Mouse (Mus musculus): ENCODE data around the gene Nkain4. TPM values are rescaled to one million over a fixed set of nuclear protein-coding genes. Genes with fewer than 3 reads are reported as not detected.

Gene Nkain4
- total RNA-seq (2021) = 10 to 100 TPM; 38.9 to 44.7 TPM
- long read RNA-seq, experiment 1, transcript Nkain4-201 (7 exons, 950 nt) = major isoform, 16 of 27 reads
- long read RNA-seq, experiment 1, transcript Nkain4-202 (6 exons, 865 nt) = minor isoform, 7 of 27 reads
- long read RNA-seq, experiment 1, partial matches to known transcripts = 1 of 27 reads
- long read RNA-seq, experiment 1, other reads (novel, unspliced or antisense) = 3 of 27 reads
- long read RNA-seq, experiment 2, transcript Nkain4-201 (7 exons, 950 nt) = major isoform, 17 of 29 reads
- long read RNA-seq, experiment 2, partial matches to known transcripts = 3 of 29 reads
- long read RNA-seq, experiment 2, other reads (novel, unspliced or antisense) = 8 of 29 reads

DNA sequence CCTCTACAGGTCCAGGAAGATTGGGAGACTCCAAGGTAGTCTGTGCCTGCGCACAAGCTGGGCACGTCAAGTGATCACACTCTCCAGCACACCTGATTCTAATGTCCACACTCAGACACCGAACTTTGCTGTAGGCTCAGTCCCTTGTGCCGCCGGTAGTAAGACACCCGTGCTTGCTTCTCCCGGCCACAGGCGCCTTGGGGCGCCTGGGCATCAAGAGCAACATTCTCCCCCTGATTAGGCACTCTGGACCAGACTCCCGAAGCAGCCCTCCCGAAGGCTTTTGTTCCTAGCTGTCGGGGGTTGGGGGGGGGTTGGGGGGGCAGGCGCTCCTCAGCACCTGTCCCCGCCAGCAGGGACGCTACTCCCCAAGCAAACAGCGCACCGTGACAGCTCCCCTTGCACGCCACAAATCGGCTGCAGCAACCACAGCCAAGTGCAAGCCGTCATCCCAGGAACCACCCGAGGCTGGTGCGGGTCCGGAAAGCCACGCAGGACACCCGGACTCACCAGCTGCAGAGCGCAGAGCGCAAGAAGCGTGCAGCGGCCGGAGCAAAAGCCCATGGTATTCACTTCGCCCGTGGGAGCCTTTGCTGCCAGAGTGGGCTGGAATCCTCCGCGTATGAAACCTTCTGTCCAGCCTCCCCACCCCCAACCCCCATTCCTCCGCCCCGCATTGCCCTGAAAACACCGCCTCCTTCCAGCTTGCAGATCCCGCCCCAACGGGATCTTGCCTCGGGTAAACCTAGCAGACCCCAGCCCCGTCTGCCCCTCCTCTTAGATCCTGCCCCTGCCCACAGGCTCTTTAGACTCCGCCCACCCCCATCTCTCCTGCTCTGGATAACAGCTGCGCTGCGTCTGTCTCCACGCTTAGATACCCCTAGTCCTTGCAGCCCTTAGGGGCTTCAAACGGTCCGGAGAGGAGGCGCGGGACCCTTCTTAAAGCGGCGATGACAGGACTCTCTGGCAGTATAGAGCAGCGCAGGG lies at the start of gene Nkain4:
TSS of gene Nkain4 (minus strand) at position 639 of the 987 bp plus-strand sequence.
- TF ChIP-seq CTCF (IDR thresholded peaks at IDR 0.05) = peak; percentile 43
- H3K4me3 ChIP-seq = peak within 1 kb of the TSS; percentile 74
- intact Hi-C loops (cut with DNase I) = no loop called here

DNA sequence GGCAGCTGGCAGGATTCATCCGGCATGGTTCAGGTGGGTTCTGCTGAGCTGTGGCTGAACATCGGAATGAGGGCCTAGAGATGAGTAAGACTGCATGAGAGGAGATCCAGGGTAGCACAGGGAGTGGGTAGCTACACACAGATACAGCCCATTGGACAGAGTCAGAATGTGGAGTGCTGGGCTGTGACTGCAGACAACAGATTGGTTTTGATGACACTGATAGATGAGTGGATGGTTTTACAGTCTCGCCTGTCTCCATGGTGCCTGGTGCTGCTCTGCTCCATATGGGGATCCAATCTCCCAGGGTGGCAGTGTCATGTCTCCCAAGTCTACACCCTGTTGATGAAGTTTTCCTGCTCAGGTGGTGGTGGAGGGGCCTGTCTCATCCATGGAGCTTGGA lies 42.4 kb upstream of the Nkain4 start:
- no peak for TF ChIP-seq CTCF (IDR thresholded peaks at IDR 0.05)
- intact Hi-C loops (cut with DNase I) = loop anchor here (1.0 kb wide), 2 partner anchors 63 to 75 kb away; no protein-coding TSS in a partner anchor
- Histone ChIP-seq H3K4me3 (no peak overlapping the region), H3K27ac (no peak overlapping the region)
- DNase-seq (ENCODE audit: extremely low spot score in 1 of 2, low spot score in 2 of 2) = no peak

More for the DNA sequence above, at the start of gene Nkain4:
- DNase-seq (ENCODE audit: extremely low spot score in 1 of 2, low spot score in 2 of 2) = peak; percentile 43 to 51
- peak within 1 kb of the TSS; percentile 94 for H3K27ac ChIP-seq

DNA sequence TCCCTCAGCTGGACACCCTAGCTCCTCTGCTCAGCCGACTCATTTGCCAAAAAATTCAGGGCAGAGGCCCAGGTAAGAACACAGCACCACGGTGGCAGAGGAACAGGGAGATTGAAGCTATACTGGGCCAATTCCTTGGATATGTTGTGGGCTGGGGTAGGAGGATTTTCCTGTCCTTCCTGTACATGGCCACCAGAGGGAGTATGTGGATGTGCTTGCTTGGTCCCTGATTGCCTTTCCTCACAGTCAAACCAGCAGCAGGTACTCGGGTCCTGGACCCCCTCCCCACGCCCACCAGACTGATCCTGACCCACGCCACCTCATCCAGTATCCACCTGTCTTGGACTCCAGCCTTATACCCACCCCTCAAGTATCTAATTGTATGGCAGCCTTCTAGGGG lies 41.9 kb upstream of the Nkain4 start:
- TF ChIP-seq CTCF (IDR thresholded peaks at IDR 0.05) = peak; percentile 89
- intact Hi-C loops (cut with DNase I) = loop anchor here (1.0 kb wide), 2 partner anchors 64 to 76 kb away; no protein-coding TSS in a partner anchor
- peak; percentile 47 to 52 for DNase-seq (ENCODE audit: extremely low spot score in 1 of 2, low spot score in 2 of 2)
- H3K27ac ChIP-seq = no peak overlapping the region
- H3K4me3 ChIP-seq = no peak overlapping the region

DNA sequence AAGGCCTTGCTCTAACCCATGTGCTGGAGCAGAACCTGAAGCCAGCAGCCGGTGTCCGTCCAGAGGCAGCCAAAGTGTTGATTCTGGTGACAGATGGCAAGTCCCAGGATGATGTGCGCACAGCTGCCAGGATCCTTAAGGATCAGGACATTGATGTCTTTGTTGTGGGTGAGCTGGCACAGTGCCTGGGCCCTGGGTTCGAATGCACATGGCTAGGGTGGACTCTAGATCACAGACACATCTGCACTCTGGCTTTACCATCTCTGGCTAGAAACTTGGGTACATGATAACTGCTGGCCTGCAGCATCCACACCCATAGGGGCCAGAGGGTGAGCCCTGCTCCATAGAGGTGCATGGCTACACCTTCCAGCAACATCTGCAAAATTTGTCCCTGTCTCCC lies 41.0 kb upstream of the Nkain4 start:
- no peak overlapping the region for H3K4me3 ChIP-seq
- intact Hi-C loops (cut with DNase I) = no loop called here
- TF ChIP-seq CTCF (IDR thresholded peaks at IDR 0.05) = no peak
- no peak overlapping the region for H3K27ac ChIP-seq
- DNase-seq (ENCODE audit: extremely low spot score in 1 of 2, low spot score in 2 of 2) = no peak

DNA sequence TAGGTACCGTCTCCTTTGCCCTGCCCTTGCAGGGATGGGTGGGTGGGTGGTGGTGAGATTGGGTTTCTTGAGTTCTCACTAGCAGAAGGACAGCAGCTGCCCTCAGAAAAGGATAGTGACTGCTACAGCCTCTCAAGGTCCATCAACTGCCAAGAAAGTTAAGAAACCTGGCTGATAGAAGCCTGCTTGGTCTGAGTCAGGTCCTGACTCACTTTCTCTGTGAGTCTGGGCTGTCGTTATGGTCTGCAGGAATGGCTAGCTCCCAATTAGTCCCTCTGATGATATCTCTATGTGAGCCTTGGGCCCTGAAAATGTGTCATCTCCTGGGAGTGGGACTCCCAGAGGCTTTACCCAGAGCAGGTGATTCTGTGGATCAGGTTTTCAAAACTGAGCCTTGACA lies 39.9 kb upstream of the Nkain4 start:
- intact Hi-C loops (cut with DNase I) = no loop called here
- DNase-seq (ENCODE audit: extremely low spot score in 1 of 2, low spot score in 2 of 2) = no peak
- TF ChIP-seq CTCF (IDR thresholded peaks at IDR 0.05) = no peak
- no peak overlapping the region for H3K4me3 ChIP-seq
- H3K27ac ChIP-seq = no peak overlapping the region

DNA sequence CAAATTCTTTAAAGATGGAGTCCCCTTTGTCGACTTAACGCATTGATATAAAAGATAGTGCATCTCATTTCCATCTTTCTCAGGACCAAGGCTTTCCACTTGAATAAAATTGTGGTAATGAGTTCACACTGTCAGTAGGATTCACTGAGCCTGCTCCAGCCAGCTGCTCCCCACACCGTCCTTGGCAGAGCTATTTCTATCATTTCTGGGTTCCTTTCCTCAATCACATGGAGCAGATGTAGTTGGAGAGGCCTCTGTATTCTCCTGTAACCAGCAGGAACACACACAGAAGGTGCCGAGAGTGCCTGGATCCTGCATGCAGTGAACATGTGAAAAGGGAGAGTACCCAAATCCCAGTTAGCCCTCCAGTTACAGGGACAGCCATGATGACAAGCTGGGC lies 35.8 kb upstream of the Nkain4 start:
- no peak for TF ChIP-seq CTCF (IDR thresholded peaks at IDR 0.05)
- intact Hi-C loops (cut with DNase I) = no loop called here
- no peak for DNase-seq (ENCODE audit: extremely low spot score in 1 of 2, low spot score in 2 of 2)
- Histone ChIP-seq H3K27ac (no peak overlapping the region; the same call in 1 of the 2 replicates), H3K4me3 (no peak overlapping the region)

DNA sequence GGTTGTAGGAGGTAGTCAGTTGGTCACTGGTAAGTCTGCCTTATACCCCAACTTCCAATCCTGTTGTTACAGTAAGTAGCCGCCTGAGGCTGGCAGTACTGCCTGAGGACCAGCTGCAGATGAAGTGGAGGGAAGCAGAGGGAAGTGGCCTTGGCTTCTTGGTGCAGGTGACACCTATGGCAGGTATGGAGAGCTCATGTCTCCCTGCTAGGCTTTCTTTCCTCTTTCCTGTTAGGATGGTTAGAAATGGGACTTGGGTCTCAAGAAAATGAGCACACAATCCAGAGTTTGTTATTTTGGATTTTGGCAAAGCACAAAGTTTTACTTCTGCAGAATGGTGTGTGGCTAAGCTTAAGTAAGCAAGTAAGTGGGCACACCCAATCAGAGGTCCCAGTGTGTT lies 34.4 kb upstream of the Nkain4 start:
- H3K27ac ChIP-seq = no peak overlapping the region
- no peak overlapping the region for H3K4me3 ChIP-seq
- intact Hi-C loops (cut with DNase I) = no loop called here
- TF ChIP-seq CTCF (IDR thresholded peaks at IDR 0.05) = no peak
- no peak for DNase-seq (ENCODE audit: extremely low spot score in 1 of 2, low spot score in 2 of 2)

DNA sequence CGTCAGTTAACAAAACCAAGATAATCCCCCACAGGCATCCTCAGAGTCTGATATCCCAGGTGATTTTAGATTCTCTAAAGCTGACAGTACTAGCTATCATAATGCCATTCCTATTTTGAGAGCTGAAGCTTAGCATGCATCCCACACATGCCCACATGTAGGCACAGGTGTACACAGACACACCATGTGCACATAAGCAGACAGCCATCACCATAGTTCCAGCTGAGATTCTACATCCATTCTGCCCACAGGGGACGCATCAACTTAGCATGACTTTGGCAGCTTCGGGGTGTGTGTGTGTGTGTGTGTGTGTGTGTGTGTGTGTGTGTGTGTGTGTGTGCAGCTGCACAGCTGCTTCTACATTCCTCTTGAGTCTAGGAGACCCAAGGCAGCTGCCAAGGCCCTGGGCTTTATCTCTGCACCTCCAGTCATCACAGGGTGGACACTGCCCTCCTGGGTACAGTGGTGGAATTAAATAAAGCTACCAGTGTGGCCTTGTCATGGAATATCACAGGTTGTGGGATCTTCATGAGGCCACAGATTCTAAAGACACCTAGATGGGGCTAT lies 33.9 kb upstream of the Nkain4 start:
- H3K27ac ChIP-seq = no peak overlapping the region
- DNase-seq (ENCODE audit: extremely low spot score in 1 of 2, low spot score in 2 of 2) = no peak
- intact Hi-C loops (cut with DNase I) = no loop called here
- H3K4me3 ChIP-seq = no peak overlapping the region
- no peak for TF ChIP-seq CTCF (IDR thresholded peaks at IDR 0.05)

DNA sequence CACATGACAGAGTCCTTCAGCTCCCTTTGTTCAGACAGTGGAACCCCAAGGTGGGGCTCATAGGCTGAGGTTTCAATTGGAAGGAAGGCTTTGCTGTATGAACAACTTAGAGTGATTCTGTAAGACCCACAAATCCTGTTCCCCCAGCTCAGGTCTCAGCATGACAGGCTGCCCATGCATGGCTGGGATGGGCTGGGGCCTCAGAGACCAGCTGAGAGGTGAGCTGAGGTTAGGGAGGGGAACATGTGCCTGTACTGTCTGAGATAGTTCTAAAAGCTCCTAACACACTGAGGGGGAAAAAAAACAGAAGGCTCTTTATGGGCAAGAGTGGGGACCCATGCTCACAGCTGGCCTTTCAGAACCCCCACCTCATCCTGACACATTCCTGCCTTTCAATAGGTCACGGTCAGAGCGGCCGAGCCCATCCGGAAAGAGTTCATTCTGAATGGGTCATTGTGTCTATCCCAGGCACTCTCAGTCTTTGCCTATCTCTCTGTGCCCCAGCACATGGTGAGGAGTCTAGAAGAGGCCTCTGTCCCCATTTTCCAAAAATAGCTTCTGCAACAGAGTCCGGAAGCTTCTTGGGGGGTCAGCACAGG lies 33.0 kb upstream of the Nkain4 start:
- DNase-seq (ENCODE audit: extremely low spot score in 1 of 2, low spot score in 2 of 2) = no peak
- no peak overlapping the region for H3K4me3 ChIP-seq
- intact Hi-C loops (cut with DNase I) = no loop called here
- no peak for TF ChIP-seq CTCF (IDR thresholded peaks at IDR 0.05)
- 0 out of 2 replicates have a peak overlapping the region, but pooled peaks have one; percentile 4 for H3K27ac ChIP-seq

DNA sequence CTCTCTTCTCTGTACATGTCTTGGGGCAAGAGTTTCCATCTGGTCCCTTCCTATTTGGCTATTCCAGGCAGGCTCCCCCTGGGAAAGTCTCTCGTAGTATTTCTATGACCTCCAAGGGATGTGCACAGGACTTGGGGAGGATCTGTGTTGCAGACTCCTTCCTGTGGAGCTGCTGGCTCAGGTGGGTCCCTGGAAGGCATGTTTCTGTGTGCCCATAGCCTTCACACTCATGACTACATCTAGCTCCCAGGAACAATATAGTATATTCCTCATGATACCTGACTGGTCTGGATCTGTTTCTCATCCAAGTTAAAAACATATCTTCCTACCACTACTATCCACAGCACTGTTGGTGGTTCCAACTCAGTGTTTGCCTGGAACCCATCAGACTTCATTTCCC lies 32.5 kb upstream of the Nkain4 start:
- TF ChIP-seq CTCF (IDR thresholded peaks at IDR 0.05) = no peak
- no peak for DNase-seq (ENCODE audit: extremely low spot score in 1 of 2, low spot score in 2 of 2)
- intact Hi-C loops (cut with DNase I) = no loop called here
- Histone ChIP-seq H3K27ac (0 out of 2 replicates have a peak overlapping the region, but pooled peaks have one; percentile 4), H3K4me3 (no peak overlapping the region)

DNA sequence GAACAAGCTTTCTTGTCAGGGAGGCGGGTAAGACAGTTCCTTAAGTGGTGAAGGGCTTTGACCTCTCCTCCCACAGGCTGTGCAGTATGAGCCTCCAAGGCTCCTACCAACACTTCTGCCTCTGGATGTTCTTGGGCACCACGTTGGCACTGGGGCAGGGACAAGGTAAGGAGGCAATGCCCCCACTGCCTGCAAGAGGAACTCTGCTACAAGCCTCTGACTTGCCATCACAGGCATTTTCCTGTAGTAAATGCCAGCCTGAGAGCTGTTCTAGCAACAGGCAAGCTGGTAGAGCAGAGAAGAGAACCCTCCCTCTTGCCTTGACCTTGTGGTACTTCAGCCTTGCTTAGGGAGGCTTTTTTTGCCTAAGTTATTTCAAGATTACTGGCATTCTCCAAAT lies 31.9 kb upstream of the Nkain4 start, which contains the start of gene Col20a1:
TSS of gene Col20a1 (plus strand) at position 87 of the 400 bp plus-strand sequence.
- Histone ChIP-seq H3K27ac (0 out of 2 replicates have a peak within 1 kb of the TSS, but pooled peaks have one; percentile 4), H3K4me3 (no peak within 1 kb of the TSS)
- TF ChIP-seq CTCF (IDR thresholded peaks at IDR 0.05) = no peak
- DNase-seq (ENCODE audit: extremely low spot score in 1 of 2, low spot score in 2 of 2) = no peak
- intact Hi-C loops (cut with DNase I) = no loop called here
